ENCODE assay signal across 23 mouse cellular contexts in genomic region chr4:65245440-65245839, GRCm38 (mm10).
A peak's percentile ranks its signal among the peaks of the same experiment; 100 is the strongest.
DNase-seq lines count a peak whose midpoint lies in the region; ATAC-seq and TF ChIP-seq lines count a peak whose summit lies in the region.
"Had no signal": no experiment of that assay in that cellular context is flagged by ENCODE, and none has a peak within 500 bp of the region (broad histone marks: within the 10 kb centered on the region; RNA-seq: fewer than 3 reads in every experiment).

No protein-coding gene starts in this region.

- H3K36me3 ChIP-seq in forebrain, embryonic 11.5 days (ENCODE audit: control insufficient read depth, insufficient read depth, low read length) = no peaks in the 10 kb centered on the region
- no peaks in the 10 kb centered on the region for H3K36me3 ChIP-seq in forebrain, postnatal 0 days (ENCODE audit: insufficient read depth)
- H3K36me3 ChIP-seq in midbrain, embryonic 11.5 days (ENCODE audit: control insufficient read depth, insufficient read depth, low read length) = no peaks in the 10 kb centered on the region
- H3K36me3 ChIP-seq in midbrain, embryonic 13.5 days = no peaks in the 10 kb centered on the region
- H3K36me3 ChIP-seq: hindbrain, embryonic 15.5 days; limb, embryonic 12.5 days had no signal

- no peak overlapping the region for H3K4me3 ChIP-seq in forebrain, embryonic 11.5 days (ENCODE audit: low read depth, low read length)
- no peak overlapping the region for H3K4me3 ChIP-seq in forebrain, postnatal 0 days (ENCODE audit: low read depth, low read length)
- H3K4me3 ChIP-seq in midbrain, embryonic 11.5 days (ENCODE audit: low read depth, low read length) = no peak overlapping the region
- H3K4me3 ChIP-seq in midbrain, embryonic 13.5 days (replicated peaks) = no peak overlapping the region
- H3K4me3 ChIP-seq: forebrain, embryonic 13.5 days; hindbrain, embryonic 15.5 days; limb, embryonic 12.5 days had no signal

- no peak overlapping the region for H3K27ac ChIP-seq in forebrain, embryonic 11.5 days (ENCODE audit: low read depth, low read length)
- no peak overlapping the region for H3K27ac ChIP-seq in forebrain, postnatal 0 days (ENCODE audit: low read depth, low read length)
- H3K27ac ChIP-seq in midbrain, embryonic 11.5 days (ENCODE audit: low read depth, low read length) = no peak overlapping the region
- H3K27ac ChIP-seq in midbrain, embryonic 13.5 days = no peak overlapping the region
- H3K27ac ChIP-seq: forebrain, embryonic 13.5 days; hindbrain, embryonic 15.5 days; limb, embryonic 12.5 days; stomach, postnatal 0 days had no signal

- DNase-seq in forebrain, embryonic 11.5 days (ENCODE audit: low spot score) = no peak
- no peak for DNase-seq in forebrain, postnatal 0 days
- DNase-seq in midbrain, embryonic 11.5 days (ENCODE audit: low spot score, missing footprints) = peak; percentile 89
- DNase-seq in embryo, embryonic 11 days = peak; percentile 47
- DNase-seq in retina, postnatal 1 day = peak; percentile 36
- no peak for DNase-seq in urinary bladder, adult 18-20 months (ENCODE audit: low spot score in 2 of 2)
- DNase-seq: adrenal gland, adult 2 months; cerebellum, adult 11 months; cerebellum, postnatal 14 days; kidney, postnatal 36 days; liver, postnatal 0 days; lung, postnatal 10 days; right cerebral cortex, postnatal 14 days; thymus, adult 2 months had no signal

- H3K9me3 ChIP-seq in forebrain, embryonic 11.5 days (ENCODE audit: control insufficient read depth, low read length) = no peaks in the 10 kb centered on the region
- H3K9me3 ChIP-seq in forebrain, postnatal 0 days (ENCODE audit: low read length) = no peaks in the 10 kb centered on the region
- H3K9me3 ChIP-seq in midbrain, embryonic 11.5 days (ENCODE audit: control insufficient read depth, low read length) = no peaks in the 10 kb centered on the region
- H3K9me3 ChIP-seq in midbrain, embryonic 13.5 days = no peaks in the 10 kb centered on the region
- H3K9me3 ChIP-seq: forebrain, embryonic 13.5 days; hindbrain, embryonic 15.5 days; limb, embryonic 12.5 days had no signal

- peaks cover 16% of the 10 kb centered on the region for H3K27me3 ChIP-seq in forebrain, embryonic 11.5 days (ENCODE audit: control insufficient read depth, insufficient read depth, low read length)
- H3K27me3 ChIP-seq in forebrain, postnatal 0 days (ENCODE audit: insufficient read depth, low read length) = no peaks in the 10 kb centered on the region
- H3K27me3 ChIP-seq in midbrain, embryonic 11.5 days (ENCODE audit: control insufficient read depth, insufficient read depth, low read length) = peaks cover 9% of the 10 kb centered on the region; the same call in 1 of the 2 replicates
- peaks cover 45% of the 10 kb centered on the region for H3K27me3 ChIP-seq in midbrain, embryonic 13.5 days

- H3K4me2 ChIP-seq in forebrain, embryonic 11.5 days (ENCODE audit: low read depth, low read length, severe bottlenecking) = no peak overlapping the region
- no peak overlapping the region for H3K4me2 ChIP-seq in forebrain, postnatal 0 days (ENCODE audit: low read depth)
- no peak overlapping the region for H3K4me2 ChIP-seq in midbrain, embryonic 11.5 days
- H3K4me2 ChIP-seq in midbrain, embryonic 13.5 days (replicated peaks) = no peak overlapping the region
- H3K4me2 ChIP-seq: forebrain, embryonic 13.5 days; heart, embryonic 11.5 days; hindbrain, embryonic 15.5 days; limb, embryonic 12.5 days; liver, embryonic 11.5 days had no signal

- peak; percentile 68 for ATAC-seq in forebrain, embryonic 11.5 days (replicated peaks; ENCODE audit: low FRiP score)
- ATAC-seq in forebrain, postnatal 0 days = no peak
- peak; percentile 77 for ATAC-seq in midbrain, embryonic 11.5 days (ENCODE audit: low FRiP score)
- ATAC-seq in midbrain, embryonic 13.5 days = no peak
- ATAC-seq in megakaryocyte, adult 5-6 weeks (ENCODE audit: poor library complexity, severe bottlenecking) = no peak
- ATAC-seq: forebrain, embryonic 13.5 days; intestine, embryonic 16.5 days; liver, postnatal 0 days had no signal

- H3K9ac ChIP-seq in forebrain, embryonic 11.5 days (ENCODE audit: low read length) = no peak overlapping the region
- no peak overlapping the region for H3K9ac ChIP-seq in forebrain, postnatal 0 days
- no peak overlapping the region for H3K9ac ChIP-seq in midbrain, embryonic 11.5 days (ENCODE audit: low read length)
- H3K9ac ChIP-seq in midbrain, embryonic 13.5 days (replicated peaks) = no peak overlapping the region
- H3K9ac ChIP-seq: forebrain, embryonic 13.5 days; hindbrain, embryonic 15.5 days; limb, embryonic 12.5 days; liver, postnatal 0 days had no signal

- TF ChIP-seq CTCF in forebrain, postnatal 0 days (IDR thresholded peaks at IDR 0.05; ENCODE audit: low read depth) = no peak

- 3% methylated on average over 3 of the region's 3 CpGs for WGBS in forebrain, embryonic 11.5 days
- WGBS in forebrain, postnatal 0 days = 52% methylated on average over 3 of the region's 3 CpGs
- WGBS in midbrain, embryonic 11.5 days = 10% methylated on average over 3 of the region's 3 CpGs
- WGBS in midbrain, embryonic 13.5 days = 13% methylated on average over 3 of the region's 3 CpGs

- peaks cover 14% of the 10 kb centered on the region for H3K4me1 ChIP-seq in forebrain, embryonic 11.5 days (replicated peaks; ENCODE audit: control insufficient read depth, insufficient read depth, low read length)
- no peaks in the 10 kb centered on the region for H3K4me1 ChIP-seq in forebrain, postnatal 0 days (ENCODE audit: insufficient read depth)
- H3K4me1 ChIP-seq in midbrain, embryonic 11.5 days (ENCODE audit: control insufficient read depth, insufficient read depth, low read length) = peaks cover 11% of the 10 kb centered on the region; the same call in 1 of the 2 replicates
- 0 out of 2 replicates have a peak, but pooled peaks cover 3% of the 10 kb centered on the region for H3K4me1 ChIP-seq in midbrain, embryonic 13.5 days (replicated peaks)
- H3K4me1 ChIP-seq: forebrain, embryonic 13.5 days; hindbrain, embryonic 15.5 days had no signal

Comparison
In these comparisons a context has a peak if more than half of its experiments do, and no peak if none do; other contexts are left out.
1. ATAC-seq: peak in forebrain, embryonic 11.5 days (single experiment) and midbrain, embryonic 11.5 days (single experiment); none in forebrain, postnatal 0 days (single experiment), midbrain, embryonic 13.5 days (single experiment) and megakaryocyte, adult 5-6 weeks (single experiment).
2. DNase-seq: peak in midbrain, embryonic 11.5 days (single experiment), embryo, embryonic 11 days (single experiment) and retina, postnatal 1 day (single experiment); none in forebrain, embryonic 11.5 days (single experiment), forebrain, postnatal 0 days (single experiment) and urinary bladder, adult 18-20 months (0 of 2).